Mouse (Mus musculus) limb, embryonic 11.5 days (tissue): ENCODE data around the gene Thada. TPM values are rescaled to one million over a fixed set of nuclear protein-coding genes. Genes with fewer than 3 reads are reported as not detected.
"Not testable (repeated sequence)": the region's sequence is repeated elsewhere in the genome, so short reads cannot be mapped to it uniquely, and the experiment has no call there.

Experiments used
- ATAC-seq: fragments of 200-750 bp; cut with Nextera tagmentation; 2 replicates; pipeline ENCODE4 v1.8.0; 2017; ENCODE audit warnings: low read depth; ENCODE audit not compliant: insufficient number of reproducible peaks, low FRiP score, low TSS enrichment
- DNase-seq: peaks from one replicate; pipeline ENCODE4 v3.0.0-alpha.2; 2015; ENCODE audit warnings: low spot score
- H3K27ac ChIP-seq: fragments of 300-500 bp; sonication (generic); replicated peaks from 2 replicates; pipeline ENCODE4 v1.5.1; 2014; ENCODE audit warnings: low read depth, mild to moderate bottlenecking, low read length
- H3K27me3 ChIP-seq: fragments of 300-500 bp; sonication (generic); 2 replicates; pipeline ENCODE4 v1.6.1; 2014; ENCODE audit warnings: mild to moderate bottlenecking, low read length, mixed read lengths; ENCODE audit not compliant: control insufficient read depth, insufficient read depth
- H3K36me3 ChIP-seq: fragments of 300-500 bp; sonication (generic); 2 replicates; pipeline ENCODE4 v1.6.1; 2014; ENCODE audit warnings: mild to moderate bottlenecking, low read length, moderate library complexity, mixed read lengths; ENCODE audit not compliant: control insufficient read depth, insufficient read depth
- H3K4me1 ChIP-seq: fragments of 300-500 bp; sonication (generic); 2 replicates; pipeline ENCODE4 v1.6.1; 2014; ENCODE audit warnings: low read length, mixed read lengths; ENCODE audit not compliant: control insufficient read depth, insufficient read depth
- H3K4me2 ChIP-seq: fragments of 300-500 bp; sonication (generic); 2 replicates; pipeline ENCODE4 v1.6.1; 2014; ENCODE audit warnings: low read depth, mild to moderate bottlenecking, moderate library complexity; ENCODE audit not compliant: severe bottlenecking
- H3K4me3 ChIP-seq: fragments of 300-500 bp; sonication (generic); 2 replicates; pipeline ENCODE4 v1.5.1; 2014; ENCODE audit warnings: low read depth, low read length
- H3K9ac ChIP-seq: fragments of 300-500 bp; sonication (generic); 2 replicates; pipeline ENCODE4 v1.6.1; 2014; ENCODE audit warnings: mild to moderate bottlenecking, low read length
- H3K9me3 ChIP-seq: fragments of 300-500 bp; sonication (generic); 2 replicates; pipeline ENCODE4 v1.6.1; 2016; ENCODE audit warnings: low read length; ENCODE audit not compliant: control insufficient read depth
- WGBS: fragments of 180-500 bp; shearing (Covaris S2); extraction: QIAGEN DNeasy Blood & Tissue Kit; methylation state at CpG from one replicate; pipeline ENCODE4 v1.1.7; 2014; 5-methylcytosine and 5-hydroxymethylcytosine counted together
- polyA plus RNA-seq: library from polyadenylated mRNA; unstranded; fragments of >200 nt; fragmentation: Nextera tagmentation; extraction: Ambion mirVana; gene quantifications from 2 replicates; pipeline ENCODE4 v1.2.1, GENCODE M21; 2014

Thada gene
- polyA plus RNA-seq, 1 experiment from 2014 or later = 12.6 TPM

GRCm38 (mm10) chr17:84305074-84305473 lies 160.9 kb downstream of the Thada start:
- Histone ChIP-seq H3K36me3 (peaks cover 3% of the 10 kb centered on the region; the same call in 1 of the 2 replicates), H3K4me3 (no peak overlapping the region), H3K9ac (no peak overlapping the region), H3K4me2 (no peak overlapping the region), H3K27me3 (no peaks in the 10 kb centered on the region), H3K9me3 (no peaks in the 10 kb centered on the region), H3K27ac (no peak overlapping the region), H3K4me1 (no peaks in the 10 kb centered on the region)
- DNase-seq (no peak), ATAC-seq (no peak)
- WGBS = 93% methylated on average over 5 of the region's 5 CpGs

- no peak overlapping the region for H3K4me3 ChIP-seq
- H3K9me3 ChIP-seq = no peaks in the 10 kb centered on the region
- 86% methylated on average over 5 of the region's 5 CpGs for WGBS
- H3K27me3 ChIP-seq = no peaks in the 10 kb centered on the region
- H3K36me3 ChIP-seq = no peaks in the 10 kb centered on the region
- no peak overlapping the region for H3K27ac ChIP-seq
- no peak overlapping the region for H3K9ac ChIP-seq
- ATAC-seq (no peak), DNase-seq (no peak)
- H3K4me1 ChIP-seq = no peaks in the 10 kb centered on the region
- no peak overlapping the region for H3K4me2 ChIP-seq
Measured at GRCm38 (mm10) chr17:84304141-84304540, 161.9 kb downstream of the Thada start.

- no peaks in the 10 kb centered on the region for H3K9me3 ChIP-seq
- DNase-seq (no peak), ATAC-seq (no peak)
- no peak overlapping the region for H3K4me2 ChIP-seq
- H3K36me3 ChIP-seq = no peaks in the 10 kb centered on the region
- H3K4me1 ChIP-seq = no peaks in the 10 kb centered on the region
- no peak overlapping the region for H3K9ac ChIP-seq
- H3K4me3 ChIP-seq = no peak overlapping the region
- no peaks in the 10 kb centered on the region for H3K27me3 ChIP-seq
- WGBS = 94% methylated on average over 6 of the region's 6 CpGs
- no peak overlapping the region for H3K27ac ChIP-seq
Measured at GRCm38 (mm10) chr17:84297976-84298375, 168.0 kb downstream of the Thada start.

- ATAC-seq = no peak
- Histone ChIP-seq H3K9ac (no peak overlapping the region), H3K4me3 (no peak overlapping the region), H3K4me2 (no peak overlapping the region), H3K27ac (no peak overlapping the region), H3K36me3 (no peaks in the 10 kb centered on the region), H3K9me3 (no peaks in the 10 kb centered on the region), H3K27me3 (no peaks in the 10 kb centered on the region), H3K4me1 (no peaks in the 10 kb centered on the region)
- 88% methylated on average over 4 of the region's 4 CpGs for WGBS
- peak; percentile 2 for DNase-seq
Measured at GRCm38 (mm10) chr17:84293221-84293620, 172.8 kb downstream of the Thada start.

GRCm38 (mm10) chr17:84291228-84291627 lies 174.8 kb downstream of the Thada start:
- H3K36me3 ChIP-seq, H3K9ac ChIP-seq, H3K4me1 ChIP-seq, H3K27ac ChIP-seq, H3K27me3 ChIP-seq, H3K9me3 ChIP-seq, H3K4me3 ChIP-seq, H3K4me2 ChIP-seq, ATAC-seq: not testable (repeated sequence)
- 90% methylated on average over 6 of the region's 6 CpGs for WGBS
- peak; percentile 5 for DNase-seq

- WGBS = 90% methylated on average over 8 of the region's 8 CpGs
- DNase-seq (no peak), ATAC-seq (no peak)
- Histone ChIP-seq H3K9me3 (no peaks in the 10 kb centered on the region), H3K27ac (no peak overlapping the region), H3K27me3 (no peaks in the 10 kb centered on the region), H3K9ac (no peak overlapping the region), H3K4me2 (no peak overlapping the region), H3K36me3 (no peaks in the 10 kb centered on the region), H3K4me1 (no peaks in the 10 kb centered on the region), H3K4me3 (no peak overlapping the region)
Measured at GRCm38 (mm10) chr17:84287675-84288420, 178.2 kb downstream of the Thada start.

GRCm38 (mm10) chr17:84286536-84286935 lies 179.5 kb downstream of the Thada start:
- DNase-seq (no peak), ATAC-seq (no peak)
- 94% methylated on average over 5 of the region's 5 CpGs for WGBS
- Histone ChIP-seq H3K4me3 (no peak overlapping the region), H3K27ac (no peak overlapping the region), H3K36me3 (no peaks in the 10 kb centered on the region), H3K9me3 (no peaks in the 10 kb centered on the region), H3K27me3 (no peaks in the 10 kb centered on the region), H3K4me2 (no peak overlapping the region), H3K4me1 (no peaks in the 10 kb centered on the region), H3K9ac (no peak overlapping the region)

- 79% methylated on average over 8 of the region's 8 CpGs for WGBS
- Histone ChIP-seq H3K27me3 (no peaks in the 10 kb centered on the region), H3K9ac (no peak overlapping the region), H3K9me3 (no peaks in the 10 kb centered on the region), H3K4me2 (no peak overlapping the region), H3K27ac (no peak overlapping the region), H3K4me3 (no peak overlapping the region), H3K4me1 (0 out of 2 replicates have a peak, but pooled peaks cover 4% of the 10 kb centered on the region), H3K36me3 (no peaks in the 10 kb centered on the region)
- DNase-seq = no peak
- ATAC-seq = no peak
Measured at GRCm38 (mm10) chr17:84282388-84283280, 183.4 kb downstream of the Thada start.
